Mouse (Mus musculus): ENCODE measurements around the gene Adgrl3. TPM values are rescaled to one million over a fixed set of nuclear protein-coding genes. Genes with fewer than 3 reads are reported as not detected.

Gene Adgrl3
- polyA plus RNA-seq, 1 experiment from 2014 or later, result 19.4 TPM

DNA sequence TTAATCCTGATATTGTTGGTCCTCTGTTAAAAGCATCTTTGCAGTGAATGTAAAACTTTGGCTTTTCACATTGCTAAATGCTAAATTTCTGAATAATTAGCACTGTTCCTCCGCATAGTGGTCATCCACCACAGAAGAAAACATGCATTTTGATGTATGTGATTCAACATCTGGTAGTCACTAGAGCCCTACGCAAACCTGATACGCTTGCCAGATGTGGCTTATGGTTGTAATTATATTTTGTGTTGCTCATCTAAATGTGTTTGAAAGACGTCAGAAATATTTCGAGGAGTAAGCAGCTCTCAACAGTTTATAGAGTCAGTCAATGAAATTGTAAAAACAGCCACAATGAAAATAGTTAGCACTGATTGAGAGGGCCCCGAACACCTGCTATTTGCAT is 204.5 kb downstream of the Adgrl3 start:
- Histone ChIP-seq H3K36me3 (ENCODE audit: control insufficient read depth, insufficient read depth, low read length) (no peaks in the 10 kb centered on the region), H3K4me1 (replicated peaks; ENCODE audit: control insufficient read depth, insufficient read depth, low read length) (no peaks in the 10 kb centered on the region)
- 85% methylated on average over 6 of the region's 6 CpGs for WGBS

DNA sequence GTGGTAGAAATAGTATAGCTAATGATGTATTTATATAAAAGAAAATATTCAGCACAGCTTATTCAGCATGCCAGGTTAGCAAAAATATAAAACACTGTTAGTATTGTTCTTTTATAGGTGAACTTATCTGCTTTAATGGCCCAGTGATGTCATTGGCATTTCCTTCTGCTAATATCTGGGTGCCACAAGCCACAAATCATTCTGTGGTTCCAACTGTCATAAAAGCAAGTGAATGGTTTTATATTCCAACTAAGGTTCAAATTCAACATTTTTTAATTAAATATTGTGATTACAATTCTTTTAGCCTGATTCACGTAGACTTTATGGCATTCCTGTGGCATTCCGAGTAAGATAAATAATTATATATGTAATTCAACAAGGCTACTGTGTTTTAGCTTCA is 205.5 kb downstream of the Adgrl3 start:
- Histone ChIP-seq H3K9ac (ENCODE audit: low read length) (no peak overlapping the region), H3K4me3 (ENCODE audit: low read depth, low read length) (no peak overlapping the region), H3K36me3 (ENCODE audit: control insufficient read depth, insufficient read depth, low read length) (no peaks in the 10 kb centered on the region), H3K27me3 (ENCODE audit: control insufficient read depth, insufficient read depth, low read length) (no peaks in the 10 kb centered on the region), H3K4me2 (ENCODE audit: low read depth, low read length, severe bottlenecking) (no peak overlapping the region), H3K9me3 (ENCODE audit: control insufficient read depth, low read length) (no peaks in the 10 kb centered on the region), H3K4me1 (replicated peaks; ENCODE audit: control insufficient read depth, insufficient read depth, low read length) (no peaks in the 10 kb centered on the region), H3K27ac (ENCODE audit: low read depth, low read length) (no peak overlapping the region)
- whole genome bisulfite sequencing, result 95% methylated on average over 2 of the region's 2 CpGs
- no peak for DNase-seq (ENCODE audit: low spot score)
- no peak for ATAC-seq (replicated peaks; ENCODE audit: low FRiP score)

More for the DNA sequence above, 204.5 kb downstream of the Adgrl3 start:
- no peaks in the 10 kb centered on the region for H3K27me3 ChIP-seq (ENCODE audit: control insufficient read depth, insufficient read depth, low read length)
- H3K9ac ChIP-seq (ENCODE audit: low read length), result no peak overlapping the region
- no peak for ATAC-seq (replicated peaks; ENCODE audit: low FRiP score)
- no peak overlapping the region for H3K4me3 ChIP-seq (ENCODE audit: low read depth, low read length)
- no peak overlapping the region for H3K27ac ChIP-seq (ENCODE audit: low read depth, low read length)
- no peak for DNase-seq (ENCODE audit: low spot score)
- no peaks in the 10 kb centered on the region for H3K9me3 ChIP-seq (ENCODE audit: control insufficient read depth, low read length)
- H3K4me2 ChIP-seq (ENCODE audit: low read depth, low read length, severe bottlenecking), result no peak overlapping the region

DNA sequence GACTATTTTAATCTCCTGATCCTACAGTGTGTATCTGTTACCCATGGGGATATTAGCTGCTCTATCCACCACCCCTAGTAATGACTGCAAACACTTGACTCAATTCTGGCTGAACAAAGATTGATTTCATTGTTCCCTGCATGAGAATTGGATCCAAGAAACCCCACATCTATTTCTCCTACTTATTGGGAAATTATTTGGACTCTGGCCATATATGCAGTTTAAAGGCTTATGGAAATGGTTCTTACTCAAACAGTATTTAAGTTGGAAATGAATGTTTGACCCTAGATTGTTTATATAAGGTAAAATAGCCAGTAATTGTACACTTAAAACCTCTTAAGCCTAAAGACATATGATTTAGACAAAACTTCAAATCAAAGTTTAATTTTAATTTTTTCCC is 207.3 kb downstream of the Adgrl3 start:
- no peaks in the 10 kb centered on the region for H3K4me1 ChIP-seq (replicated peaks; ENCODE audit: control insufficient read depth, insufficient read depth, low read length)
- ATAC-seq (replicated peaks; ENCODE audit: low FRiP score) (no peak), DNase-seq (ENCODE audit: low spot score) (no peak)
- H3K27me3 ChIP-seq (ENCODE audit: control insufficient read depth, insufficient read depth, low read length), result no peaks in the 10 kb centered on the region
- H3K4me3 ChIP-seq (ENCODE audit: low read depth, low read length), result no peak overlapping the region
- no peak overlapping the region for H3K4me2 ChIP-seq (ENCODE audit: low read depth, low read length, severe bottlenecking)
- no peak overlapping the region for H3K9ac ChIP-seq (ENCODE audit: low read length)
- no peaks in the 10 kb centered on the region for H3K36me3 ChIP-seq (ENCODE audit: control insufficient read depth, insufficient read depth, low read length)
- H3K9me3 ChIP-seq (ENCODE audit: control insufficient read depth, low read length), result no peaks in the 10 kb centered on the region
- no peak overlapping the region for H3K27ac ChIP-seq (ENCODE audit: low read depth, low read length)

DNA sequence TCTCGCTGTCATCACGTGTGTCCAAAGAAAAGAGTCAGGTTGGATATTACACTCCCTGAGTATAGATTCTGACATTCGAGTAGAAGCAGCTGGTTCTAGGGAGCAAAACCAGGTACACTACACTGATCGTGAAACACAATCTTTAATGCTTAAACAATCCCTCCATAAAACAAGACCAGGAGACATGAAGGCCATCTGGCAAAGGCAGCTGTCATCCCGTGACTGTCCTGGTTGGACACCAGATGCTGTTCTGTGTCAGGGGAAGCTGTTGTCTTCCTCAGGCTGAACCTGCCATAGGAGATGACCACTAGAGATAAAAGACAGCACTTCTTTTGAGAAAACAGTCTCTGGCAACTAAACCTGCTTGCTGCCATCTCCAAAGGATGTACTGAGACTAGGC is 228.8 kb downstream of the Adgrl3 start:
- WGBS, result 87% methylated on average over 5 of the region's 5 CpGs
- no peaks in the 10 kb centered on the region for H3K4me1 ChIP-seq (replicated peaks; ENCODE audit: control insufficient read depth, insufficient read depth, low read length)
- H3K4me2 ChIP-seq (ENCODE audit: low read depth, low read length, severe bottlenecking), result no peak overlapping the region
- H3K27ac ChIP-seq (ENCODE audit: low read depth, low read length), result no peak overlapping the region
- no peaks in the 10 kb centered on the region for H3K27me3 ChIP-seq (ENCODE audit: control insufficient read depth, insufficient read depth, low read length)
- H3K9me3 ChIP-seq (ENCODE audit: control insufficient read depth, low read length), result no peaks in the 10 kb centered on the region
- H3K4me3 ChIP-seq (ENCODE audit: low read depth, low read length), result no peak overlapping the region
- H3K9ac ChIP-seq (ENCODE audit: low read length), result no peak overlapping the region
- H3K36me3 ChIP-seq (ENCODE audit: control insufficient read depth, insufficient read depth, low read length), result no peaks in the 10 kb centered on the region
- no peak for DNase-seq (ENCODE audit: low spot score)
- no peak for ATAC-seq (replicated peaks; ENCODE audit: low FRiP score)

DNA sequence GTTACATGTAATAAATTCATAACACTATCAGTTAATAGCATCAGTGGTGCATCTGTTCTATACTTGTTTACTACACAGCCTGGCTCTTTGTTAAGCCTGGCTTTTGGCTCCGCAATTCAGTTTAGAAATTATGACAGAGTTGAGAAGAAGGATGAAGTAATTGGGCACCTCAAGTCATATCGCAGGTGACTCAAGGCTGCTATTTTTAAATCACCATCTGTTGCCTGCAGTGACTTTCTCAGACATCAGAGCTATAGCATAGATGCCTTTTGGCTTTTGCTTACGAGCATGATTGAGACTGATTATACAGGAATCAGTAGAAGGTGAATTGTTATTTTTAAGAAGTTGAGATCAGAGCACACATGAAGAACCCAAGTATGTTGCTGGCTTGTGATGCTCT is 236.2 kb downstream of the Adgrl3 start:
- H3K4me1 ChIP-seq (replicated peaks; ENCODE audit: control insufficient read depth, insufficient read depth, low read length), result no peaks in the 10 kb centered on the region
- H3K4me2 ChIP-seq (ENCODE audit: low read depth, low read length, severe bottlenecking), result no peak overlapping the region
- H3K36me3 ChIP-seq (ENCODE audit: control insufficient read depth, insufficient read depth, low read length), result no peaks in the 10 kb centered on the region
- no peak overlapping the region for H3K4me3 ChIP-seq (ENCODE audit: low read depth, low read length)
- DNase-seq (ENCODE audit: low spot score) (no peak), ATAC-seq (replicated peaks; ENCODE audit: low FRiP score) (no peak)
- no peaks in the 10 kb centered on the region for H3K27me3 ChIP-seq (ENCODE audit: control insufficient read depth, insufficient read depth, low read length)
- 92% methylated on average over 3 of the region's 3 CpGs for WGBS
- H3K27ac ChIP-seq (ENCODE audit: low read depth, low read length), result no peak overlapping the region
- H3K9ac ChIP-seq (ENCODE audit: low read length), result no peak overlapping the region
- no peaks in the 10 kb centered on the region for H3K9me3 ChIP-seq (ENCODE audit: control insufficient read depth, low read length)

DNA sequence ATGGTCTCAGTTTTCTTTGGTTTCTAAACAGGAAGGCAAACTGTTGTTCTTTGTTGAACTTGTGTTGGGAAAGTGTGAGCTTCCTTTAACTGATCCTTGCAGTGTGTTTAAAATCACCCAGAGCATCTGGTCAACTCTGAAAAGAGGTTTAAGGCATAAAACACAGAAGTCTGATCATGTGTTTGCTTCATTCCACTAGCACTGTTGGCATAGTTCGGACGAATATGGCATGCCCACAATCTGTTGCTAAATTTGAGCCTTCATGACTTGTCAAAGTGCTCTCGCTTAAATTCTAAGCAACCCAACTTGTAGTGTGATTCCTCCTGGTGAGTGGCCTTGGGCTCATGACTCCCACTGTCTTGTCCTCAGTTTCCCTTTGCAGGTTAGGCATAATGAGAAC is 249.8 kb downstream of the Adgrl3 start:
- WGBS, result 85% methylated on average over 3 of the region's 3 CpGs

DNA sequence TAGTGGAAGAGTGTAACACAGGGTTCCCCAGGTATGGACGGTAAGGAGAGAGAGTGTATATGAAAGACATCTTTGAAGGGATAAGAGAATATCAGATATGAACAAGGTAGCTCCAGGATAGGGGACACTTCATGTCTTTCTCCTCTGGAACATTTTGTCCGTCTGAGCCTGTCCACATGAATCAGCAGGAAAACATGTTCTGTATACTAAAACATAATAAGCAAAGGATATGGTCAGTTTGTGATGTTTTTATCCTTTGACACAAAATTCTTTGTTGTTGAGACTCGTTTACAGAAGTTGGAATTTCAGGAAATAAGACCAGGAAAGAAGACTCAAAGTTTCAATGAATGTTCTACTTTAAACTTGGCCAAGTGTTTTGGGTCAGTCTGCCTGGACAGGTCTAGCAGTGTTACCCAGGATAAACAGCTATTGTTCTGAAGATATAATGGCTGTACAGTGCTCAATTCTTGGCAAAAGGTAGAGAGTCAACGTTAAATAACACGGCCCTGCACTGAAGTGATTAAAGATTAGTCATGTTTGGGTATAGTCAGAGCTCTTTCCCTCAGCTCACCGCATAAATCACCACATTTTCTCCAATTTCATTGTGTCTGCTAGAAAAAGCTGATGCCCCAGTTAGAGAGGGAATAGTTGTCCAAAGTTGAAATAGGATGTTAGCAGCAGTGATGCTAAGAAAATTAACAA is 255.6 kb downstream of the Adgrl3 start:
- Histone ChIP-seq H3K4me2 (ENCODE audit: low read depth, low read length, severe bottlenecking) (no peak overlapping the region), H3K36me3 (ENCODE audit: control insufficient read depth, insufficient read depth, low read length) (no peaks in the 10 kb centered on the region), H3K9ac (ENCODE audit: low read length) (no peak overlapping the region), H3K4me1 (replicated peaks; ENCODE audit: control insufficient read depth, insufficient read depth, low read length) (no peaks in the 10 kb centered on the region), H3K9me3 (ENCODE audit: control insufficient read depth, low read length) (no peaks in the 10 kb centered on the region), H3K27me3 (ENCODE audit: control insufficient read depth, insufficient read depth, low read length) (no peaks in the 10 kb centered on the region), H3K27ac (ENCODE audit: low read depth, low read length) (no peak overlapping the region), H3K4me3 (ENCODE audit: low read depth, low read length) (no peak overlapping the region)
- DNase-seq (ENCODE audit: low spot score), result no peak
- WGBS, result 77% methylated on average over 6 of the region's 6 CpGs
- no peak for ATAC-seq (replicated peaks; ENCODE audit: low FRiP score)

More for the DNA sequence above, 249.8 kb downstream of the Adgrl3 start:
- H3K9me3 ChIP-seq (ENCODE audit: control insufficient read depth, low read length), result no peaks in the 10 kb centered on the region
- H3K27me3 ChIP-seq (ENCODE audit: control insufficient read depth, insufficient read depth, low read length), result no peaks in the 10 kb centered on the region
- H3K27ac ChIP-seq (ENCODE audit: low read depth, low read length), result no peak overlapping the region
- H3K4me3 ChIP-seq (ENCODE audit: low read depth, low read length), result no peak overlapping the region
- H3K4me2 ChIP-seq (ENCODE audit: low read depth, low read length, severe bottlenecking), result no peak overlapping the region
- no peaks in the 10 kb centered on the region for H3K36me3 ChIP-seq (ENCODE audit: control insufficient read depth, insufficient read depth, low read length)
- ATAC-seq (replicated peaks; ENCODE audit: low FRiP score) (no peak), DNase-seq (ENCODE audit: low spot score) (no peak)
- no peak overlapping the region for H3K9ac ChIP-seq (ENCODE audit: low read length)
- H3K4me1 ChIP-seq (replicated peaks; ENCODE audit: control insufficient read depth, insufficient read depth, low read length), result no peaks in the 10 kb centered on the region; the same call in 1 of the 2 replicates

DNA sequence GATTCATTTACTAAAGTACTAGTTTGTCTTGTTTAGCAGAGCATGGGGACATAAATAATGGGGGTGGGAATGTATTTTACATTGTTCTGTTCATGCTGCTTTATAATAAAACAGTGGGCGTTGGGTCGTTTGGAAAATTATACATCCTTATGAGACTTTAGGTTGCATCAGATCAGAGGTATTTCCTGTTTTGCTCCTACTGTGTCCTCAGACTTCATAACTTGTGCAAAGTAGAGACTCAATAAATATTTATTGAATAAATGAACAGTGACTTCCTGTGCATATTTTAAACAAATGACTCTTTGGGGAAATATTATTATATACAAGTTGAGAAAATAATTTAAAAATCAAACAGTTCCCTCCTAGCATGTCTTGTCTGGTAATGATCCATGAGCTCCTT is 259.3 kb downstream of the Adgrl3 start:
- ATAC-seq (replicated peaks; ENCODE audit: low FRiP score), result no peak
- DNase-seq (ENCODE audit: low spot score), result no peak
- Histone ChIP-seq H3K36me3 (ENCODE audit: control insufficient read depth, insufficient read depth, low read length) (no peaks in the 10 kb centered on the region), H3K4me3 (ENCODE audit: low read depth, low read length) (no peak overlapping the region), H3K27me3 (ENCODE audit: control insufficient read depth, insufficient read depth, low read length) (no peaks in the 10 kb centered on the region), H3K9ac (ENCODE audit: low read length) (no peak overlapping the region), H3K4me2 (ENCODE audit: low read depth, low read length, severe bottlenecking) (no peak overlapping the region), H3K4me1 (replicated peaks; ENCODE audit: control insufficient read depth, insufficient read depth, low read length) (no peaks in the 10 kb centered on the region), H3K9me3 (ENCODE audit: control insufficient read depth, low read length) (no peaks in the 10 kb centered on the region), H3K27ac (ENCODE audit: low read depth, low read length) (no peak overlapping the region)
- WGBS, result 80% methylated on average over 2 of the region's 2 CpGs

DNA sequence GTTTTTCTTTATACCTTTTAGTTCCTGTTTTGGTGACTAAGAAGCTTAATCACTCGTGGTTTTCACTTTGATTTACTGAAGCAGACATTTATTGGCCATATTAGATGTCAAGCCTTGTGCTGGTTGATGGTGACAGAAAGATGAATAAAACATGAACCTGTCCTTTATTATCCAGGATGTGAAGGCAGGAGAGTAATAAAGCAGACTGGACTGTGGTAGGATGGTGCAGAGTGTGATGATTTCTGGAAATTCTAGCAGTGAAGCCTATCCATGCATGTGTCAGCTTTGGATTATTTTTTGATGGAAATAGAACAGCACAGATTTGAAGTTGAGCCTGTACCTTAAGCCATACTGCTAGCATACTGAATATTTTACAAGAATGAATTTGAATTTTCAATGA is 265.7 kb downstream of the Adgrl3 start:
- 48% methylated on average over 1 of the region's 1 CpGs for WGBS
- DNase-seq (ENCODE audit: low spot score) (no peak), ATAC-seq (replicated peaks; ENCODE audit: low FRiP score) (no peak)
- Histone ChIP-seq H3K4me2 (ENCODE audit: low read depth, low read length, severe bottlenecking) (no peak overlapping the region), H3K9ac (ENCODE audit: low read length) (no peak overlapping the region), H3K4me3 (ENCODE audit: low read depth, low read length) (no peak overlapping the region), H3K27ac (ENCODE audit: low read depth, low read length) (no peak overlapping the region), H3K27me3 (ENCODE audit: control insufficient read depth, insufficient read depth, low read length) (no peaks in the 10 kb centered on the region), H3K36me3 (ENCODE audit: control insufficient read depth, insufficient read depth, low read length) (no peaks in the 10 kb centered on the region), H3K9me3 (ENCODE audit: control insufficient read depth, low read length) (no peaks in the 10 kb centered on the region), H3K4me1 (replicated peaks; ENCODE audit: control insufficient read depth, insufficient read depth, low read length) (no peaks in the 10 kb centered on the region)
